30 mouse cellular contexts compared by ENCODE assay signal in the genomic region with DNA sequence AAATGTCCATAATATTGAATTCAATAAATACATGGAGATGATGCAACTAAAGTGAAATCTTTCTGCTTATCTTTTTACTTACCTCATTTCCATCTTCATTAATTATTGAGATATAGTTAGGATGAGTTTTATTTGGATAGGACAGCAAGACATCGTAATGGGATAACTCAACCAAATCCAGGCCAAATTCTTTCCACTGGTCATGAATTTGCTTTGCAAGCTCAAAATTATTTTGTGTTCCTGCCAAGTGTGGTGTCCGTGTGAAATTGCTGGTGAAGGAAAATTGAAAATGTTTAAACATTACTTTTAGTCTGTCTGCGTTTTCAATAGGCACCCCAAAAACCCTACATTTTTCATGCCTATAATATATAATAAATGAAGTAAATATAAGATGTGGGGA. TPM values are rescaled to one million over a fixed set of nuclear protein-coding genes. Genes with fewer than 3 reads are reported as not detected.
DNase-seq lines count a peak whose midpoint lies in the region; ATAC-seq and TF ChIP-seq lines count a peak whose summit lies in the region.
"Had no signal": no experiment of that assay in that cellular context is flagged by ENCODE, and none has a peak within 500 bp of the region (broad histone marks: within the 10 kb centered on the region; RNA-seq: fewer than 3 reads in every experiment).

No protein-coding gene starts in this region.

- H3K9me3 ChIP-seq in kidney, embryonic 16.5 days (ENCODE audit: low read length), result no peaks in the 10 kb centered on the region
- no peaks in the 10 kb centered on the region for H3K9me3 ChIP-seq in kidney, embryonic 15.5 days (replicated peaks)
- no peaks in the 10 kb centered on the region for H3K9me3 ChIP-seq in neural tube, embryonic 15.5 days (replicated peaks)
- H3K9me3 ChIP-seq: forebrain, embryonic 10.5 days; forebrain, embryonic 13.5 days; heart, embryonic 10.5 days; heart, embryonic 13.5 days had no signal

- no peak for TF ChIP-seq POLR2A in kidney, adult 2 months (IDR thresholded peaks at IDR 0.05; ENCODE audit: low read depth, low read length)

- WGBS in kidney, adult 2 months, result 46% methylated on average over 3 of the region's 3 CpGs
- WGBS in kidney, embryonic 16.5 days, result 79% methylated on average over 3 of the region's 3 CpGs
- 81% methylated on average over 3 of the region's 3 CpGs for WGBS in kidney, embryonic 15.5 days
- 87% methylated on average over 3 of the region's 3 CpGs for WGBS in neural tube, embryonic 15.5 days

- peak; percentile 79 for DNase-seq in kidney, adult 2 months
- DNase-seq in kidney, postnatal 14 days, result peak; percentile 12
- DNase-seq in adipocyte (ENCODE audit: low spot score), result peak; percentile 26
- DNase-seq: adrenal gland, postnatal 10 days; adrenal gland, postnatal 36 days; B cell, adult 2 months; cerebellum, adult 18-20 months; cerebellum, adult 9-10 months; cerebellum, postnatal 14 days; gastrocnemius, postnatal 10 days; gastrocnemius, postnatal 36 days; heart, adult 2 months; heart, postnatal 14 days; heart, postnatal 4 days had no signal

- no peak for TF ChIP-seq CTCF in kidney, adult 2 months (conservative IDR thresholded peaks at IDR 0.05; ENCODE audit: insufficient read depth, insufficient read length, low read depth, low read length)

- H3K27me3 ChIP-seq in kidney, adult 2 months (replicated peaks; ENCODE audit: control insufficient read depth, insufficient read depth, low read length), result no peaks in the 10 kb centered on the region
- no peaks in the 10 kb centered on the region for H3K27me3 ChIP-seq in kidney, embryonic 16.5 days (ENCODE audit: insufficient read depth, low read length)
- H3K27me3 ChIP-seq in kidney, embryonic 15.5 days, result no peaks in the 10 kb centered on the region
- H3K27me3 ChIP-seq in neural tube, embryonic 15.5 days (replicated peaks), result no peaks in the 10 kb centered on the region
- H3K27me3 ChIP-seq: CH12.LX; forebrain, embryonic 13.5 days; heart, embryonic 13.5 days had no signal

- H3K4me1 ChIP-seq in kidney, adult 2 months (ENCODE audit: control insufficient read depth, insufficient read depth, low read length), result 0 out of 2 replicates have a peak, but pooled peaks cover 2% of the 10 kb centered on the region
- 0 out of 2 replicates have a peak, but pooled peaks cover 4% of the 10 kb centered on the region for H3K4me1 ChIP-seq in kidney, embryonic 16.5 days (ENCODE audit: insufficient read depth, low read length)
- H3K4me1 ChIP-seq in kidney, embryonic 15.5 days, result 0 out of 2 replicates have a peak, but pooled peaks cover 3% of the 10 kb centered on the region
- H3K4me1 ChIP-seq in neural tube, embryonic 15.5 days, result peaks cover 8% of the 10 kb centered on the region; the same call in 1 of the 2 replicates
- H3K4me1 ChIP-seq: heart, embryonic 10.5 days had no signal

- no peaks in the 10 kb centered on the region for H3K36me3 ChIP-seq in kidney, adult 2 months (ENCODE audit: control insufficient read depth, insufficient read depth, low read length)
- H3K36me3 ChIP-seq in kidney, embryonic 16.5 days (ENCODE audit: insufficient read depth, low read length), result no peaks in the 10 kb centered on the region
- H3K36me3 ChIP-seq in kidney, embryonic 15.5 days, result no peaks in the 10 kb centered on the region
- no peaks in the 10 kb centered on the region for H3K36me3 ChIP-seq in neural tube, embryonic 15.5 days
- H3K36me3 ChIP-seq: forebrain, embryonic 10.5 days; G1E; heart, embryonic 10.5 days; heart, embryonic 13.5 days had no signal

- ATAC-seq in kidney, embryonic 16.5 days (ENCODE audit: low FRiP score, low TSS enrichment), result no peak
- no peak for ATAC-seq in kidney, embryonic 15.5 days (replicated peaks; ENCODE audit: low FRiP score)
- no peak for ATAC-seq in neural tube, embryonic 15.5 days (ENCODE audit: low FRiP score)
- ATAC-seq: forebrain, embryonic 13.5 days; forebrain, embryonic 16.5 days; hindbrain, postnatal 0 days had no signal

- H3K27ac ChIP-seq in kidney, adult 2 months (ENCODE audit: insufficient read depth, low read depth, low read length), result no peak overlapping the region
- no peak overlapping the region for H3K27ac ChIP-seq in kidney, embryonic 16.5 days (ENCODE audit: low read length)
- no peak overlapping the region for H3K27ac ChIP-seq in kidney, embryonic 15.5 days
- no peak overlapping the region for H3K27ac ChIP-seq in neural tube, embryonic 15.5 days (replicated peaks)
- H3K27ac ChIP-seq: forebrain, embryonic 10.5 days; forebrain, embryonic 13.5 days; heart, adult 2 months; heart, embryonic 10.5 days; heart, embryonic 13.5 days; hindbrain, embryonic 14.5 days; hindbrain, postnatal 0 days had no signal

- H3K4me2 ChIP-seq in kidney, embryonic 16.5 days (replicated peaks; ENCODE audit: low read depth, low read length), result no peak overlapping the region
- no peak overlapping the region for H3K4me2 ChIP-seq in kidney, embryonic 15.5 days
- H3K4me2 ChIP-seq in neural tube, embryonic 15.5 days, result no peak overlapping the region
- H3K4me2 ChIP-seq: forebrain, embryonic 13.5 days; heart, embryonic 13.5 days; hindbrain, embryonic 14.5 days had no signal

- H3K4me3 ChIP-seq in kidney, adult 2 months (ENCODE audit: insufficient read depth, low read depth, low read length), result no peak overlapping the region
- no peak overlapping the region for H3K4me3 ChIP-seq in kidney, embryonic 16.5 days (ENCODE audit: low read length)
- no peak overlapping the region for H3K4me3 ChIP-seq in kidney, embryonic 15.5 days (replicated peaks)
- no peak overlapping the region for H3K4me3 ChIP-seq in neural tube, embryonic 15.5 days (replicated peaks)
- H3K4me3 ChIP-seq: forebrain, embryonic 10.5 days; forebrain, embryonic 13.5 days; heart, adult 2 months; heart, embryonic 10.5 days; heart, embryonic 13.5 days had no signal

- no peak overlapping the region for H3K9ac ChIP-seq in kidney, embryonic 16.5 days (replicated peaks; ENCODE audit: low read length)
- H3K9ac ChIP-seq in kidney, embryonic 15.5 days, result no peak overlapping the region
- no peak overlapping the region for H3K9ac ChIP-seq in neural tube, embryonic 15.5 days (replicated peaks)
- H3K9ac ChIP-seq: forebrain, embryonic 13.5 days; heart, embryonic 13.5 days; hindbrain, embryonic 14.5 days had no signal

RNA-seq across cellular contexts. Expression of gene Folh1, which starts 4.1 kb away (rescaled TPM):
- polyA plus RNA-seq in kidney, adult 2 months (2012; rRNA removed), result 45.7 and 49.4 TPM in 2 replicates
- polyA plus RNA-seq in kidney, embryonic 16.5 days (2015; fragmentation: Nextera tagmentation; extraction: Ambion mirVana), result 0.20 and 0.44 TPM in 2 replicates
- polyA plus RNA-seq in kidney, embryonic 15.5 days (2015; fragmentation: Nextera tagmentation; extraction: Ambion mirVana), result 0.08 and 0.51 TPM in 2 replicates
- 1.4 and 1.5 TPM in 2 replicates for polyA plus RNA-seq in neural tube, embryonic 15.5 days (2015; fragmentation: Nextera tagmentation; extraction: Ambion mirVana)
- polyA plus RNA-seq: G1E; heart, embryonic 10.5 days; hindbrain, embryonic 11.5 days had no signal

RNA-seq across cellular contexts. Expression of gene Vmn2r77, which starts 23.2 kb away (rescaled TPM):
- 0.13 and 0.15 TPM in 2 replicates for polyA plus RNA-seq in kidney, adult 2 months (2012; rRNA removed)
- polyA plus RNA-seq in kidney, embryonic 16.5 days (2015; fragmentation: Nextera tagmentation; extraction: Ambion mirVana), result not detected in 2 replicates
- polyA plus RNA-seq in kidney, embryonic 15.5 days (2015; fragmentation: Nextera tagmentation; extraction: Ambion mirVana), result not detected in 2 replicates
- not detected in 2 replicates for polyA plus RNA-seq in neural tube, embryonic 15.5 days (2015; fragmentation: Nextera tagmentation; extraction: Ambion mirVana)
- polyA plus RNA-seq: embryonic facial prominence, embryonic 11.5 days; embryonic facial prominence, embryonic 14.5 days; forebrain, embryonic 10.5 days; forebrain, embryonic 13.5 days; forebrain, embryonic 16.5 days; G1E; heart, adult 2 months; heart, embryonic 10.5 days; heart, embryonic 13.5 days; heart, embryonic 16.5 days; hindbrain, embryonic 11.5 days; hindbrain, embryonic 14.5 days; hindbrain, postnatal 0 days had no signal

Comparison
In these comparisons a context has a peak if more than half of its experiments do, and no peak if none do; other contexts are left out.
1. RNA of gene Folh1, which starts 4.1 kb away (polyA plus RNA-seq): 45.7 to 49.4 TPM in kidney, adult 2 months; 1.4 to 1.5 TPM in neural tube, embryonic 15.5 days, 0.08 to 0.51 TPM in kidney, embryonic 15.5 days and 0.20 to 0.44 TPM in kidney, embryonic 16.5 days; every median in the first group is over 10 times any median in the second.
2. DNase-seq: peak in every context shown above with its lines; median percentile 79 in kidney, adult 2 months; 26 in adipocyte; 12 in kidney, postnatal 14 days.